ENCODE assay signal across 26 mouse cellular contexts in genomic region chr6:100030010-100030409, GRCm38 (mm10).
DNase-seq lines count a peak whose midpoint lies in the region; ATAC-seq lines count a peak whose summit lies in the region.
"Had no signal": no experiment of that assay in that cellular context is flagged by ENCODE, and none has a peak within 500 bp of the region (broad histone marks: within the 10 kb centered on the region; RNA-seq: fewer than 3 reads in every experiment).

No protein-coding gene starts in this region.

- no peaks in the 10 kb centered on the region for H3K36me3 ChIP-seq in forebrain, embryonic 13.5 days (ENCODE audit: poor library complexity, severe bottlenecking)
- H3K36me3 ChIP-seq in forebrain, embryonic 11.5 days (ENCODE audit: control insufficient read depth, insufficient read depth, low read length) = no peaks in the 10 kb centered on the region
- H3K36me3 ChIP-seq in liver, embryonic 16.5 days (ENCODE audit: control insufficient read depth, insufficient read depth) = no peaks in the 10 kb centered on the region
- H3K36me3 ChIP-seq in liver, embryonic 12.5 days = no peaks in the 10 kb centered on the region
- H3K36me3 ChIP-seq in hindbrain, embryonic 13.5 days = no peaks in the 10 kb centered on the region
- H3K36me3 ChIP-seq in midbrain, embryonic 16.5 days (ENCODE audit: control insufficient read depth, insufficient read depth, low read length) = no peaks in the 10 kb centered on the region
- H3K36me3 ChIP-seq: heart, embryonic 15.5 days; limb, embryonic 12.5 days; lung, embryonic 15.5 days; stomach, embryonic 15.5 days had no signal

- H3K9ac ChIP-seq in forebrain, embryonic 13.5 days = no peak overlapping the region
- H3K9ac ChIP-seq in forebrain, embryonic 11.5 days (ENCODE audit: low read length) = no peak overlapping the region
- no peak overlapping the region for H3K9ac ChIP-seq in liver, embryonic 16.5 days (ENCODE audit: low read depth, low read length)
- no peak overlapping the region for H3K9ac ChIP-seq in liver, embryonic 12.5 days
- H3K9ac ChIP-seq in hindbrain, embryonic 13.5 days = no peak overlapping the region
- no peak overlapping the region for H3K9ac ChIP-seq in midbrain, embryonic 16.5 days (ENCODE audit: low read depth, low read length)
- H3K9ac ChIP-seq: heart, embryonic 15.5 days; limb, embryonic 12.5 days; liver, embryonic 14.5 days; lung, embryonic 15.5 days; stomach, embryonic 15.5 days had no signal

- peaks cover 27% of the 10 kb centered on the region for H3K4me1 ChIP-seq in forebrain, embryonic 13.5 days
- no peaks in the 10 kb centered on the region; the same call in 1 of the 2 replicates for H3K4me1 ChIP-seq in forebrain, embryonic 11.5 days (replicated peaks; ENCODE audit: control insufficient read depth, insufficient read depth, low read length)
- no peaks in the 10 kb centered on the region; the same call in 1 of the 2 replicates for H3K4me1 ChIP-seq in liver, embryonic 16.5 days (ENCODE audit: control insufficient read depth, low read depth, low read length)
- H3K4me1 ChIP-seq in liver, embryonic 12.5 days = no peaks in the 10 kb centered on the region
- H3K4me1 ChIP-seq in hindbrain, embryonic 13.5 days (replicated peaks) = peaks cover 19% of the 10 kb centered on the region
- H3K4me1 ChIP-seq in midbrain, embryonic 16.5 days (ENCODE audit: control insufficient read depth, insufficient read depth, low read length) = no peaks in the 10 kb centered on the region
- H3K4me1 ChIP-seq: heart, embryonic 15.5 days; lung, embryonic 15.5 days; stomach, embryonic 15.5 days had no signal

- ATAC-seq in forebrain, embryonic 13.5 days = peak; percentile 42; the same call in 1 of the 2 replicates
- no peak for ATAC-seq in forebrain, embryonic 11.5 days (replicated peaks; ENCODE audit: low FRiP score)
- ATAC-seq in liver, embryonic 16.5 days (ENCODE audit: low read depth) = 0 out of 2 replicates have a peak, but pooled peaks have one; percentile 18
- ATAC-seq in liver, embryonic 12.5 days = no peak
- ATAC-seq in hindbrain, embryonic 13.5 days (ENCODE audit: low FRiP score) = no peak
- peak; percentile 16; the same call in 1 of the 2 replicates for ATAC-seq in midbrain, embryonic 16.5 days
- ATAC-seq: CD4-positive, CD25-positive, alpha-beta regulatory T cell, adult 4 months had no signal

- H3K4me3 ChIP-seq in forebrain, embryonic 13.5 days = no peak overlapping the region
- no peak overlapping the region for H3K4me3 ChIP-seq in forebrain, embryonic 11.5 days (ENCODE audit: low read depth, low read length)
- H3K4me3 ChIP-seq in liver, embryonic 16.5 days (ENCODE audit: low read depth, low read length) = no peak overlapping the region
- H3K4me3 ChIP-seq in liver, embryonic 12.5 days = no peak overlapping the region
- no peak overlapping the region for H3K4me3 ChIP-seq in hindbrain, embryonic 13.5 days
- no peak overlapping the region for H3K4me3 ChIP-seq in midbrain, embryonic 16.5 days (ENCODE audit: low read depth, low read length)
- H3K4me3 ChIP-seq: erythroblast, embryonic 14.5 days; heart, embryonic 15.5 days; limb, embryonic 12.5 days; lung, embryonic 15.5 days; myocyte; stomach, embryonic 15.5 days had no signal

- no peak for DNase-seq in forebrain, embryonic 11.5 days (ENCODE audit: low spot score)
- no peak for DNase-seq in adrenal gland, adult 18-20 months (ENCODE audit: low spot score in 2 of 2)
- DNase-seq in layer of hippocampus, postnatal 10 days (ENCODE audit: low spot score in 2 of 2) = no peak
- DNase-seq: adrenal gland, postnatal 25 days; cerebellum, adult 11 months; cerebellum, adult 9-11 months; heart, postnatal 4 days; kidney, adult 2 months; kidney, postnatal 10 days; lung, postnatal 36 days; right cerebral cortex, adult 18-20 months; right cerebral cortex, postnatal 4 days; thymus, postnatal 25 days had no signal

- 49% methylated on average over 9 of the region's 9 CpGs for WGBS in forebrain, embryonic 13.5 days
- WGBS in forebrain, embryonic 11.5 days = 49% methylated on average over 9 of the region's 9 CpGs
- WGBS in liver, embryonic 16.5 days (ENCODE audit: insufficient replicate concordance) = 50% methylated on average over 9 of the region's 9 CpGs
- WGBS in liver, embryonic 12.5 days (ENCODE audit: insufficient replicate concordance) = 58% methylated on average over 9 of the region's 9 CpGs
- WGBS in hindbrain, embryonic 13.5 days = 22% methylated on average over 9 of the region's 9 CpGs
- WGBS in midbrain, embryonic 16.5 days = 26% methylated on average over 9 of the region's 9 CpGs

- no peak overlapping the region for H3K4me2 ChIP-seq in forebrain, embryonic 13.5 days
- no peak overlapping the region for H3K4me2 ChIP-seq in forebrain, embryonic 11.5 days (ENCODE audit: low read depth, low read length, severe bottlenecking)
- no peak overlapping the region for H3K4me2 ChIP-seq in liver, embryonic 16.5 days (ENCODE audit: low read depth, low read length)
- H3K4me2 ChIP-seq in liver, embryonic 12.5 days = no peak overlapping the region
- no peak overlapping the region for H3K4me2 ChIP-seq in hindbrain, embryonic 13.5 days
- no peak overlapping the region for H3K4me2 ChIP-seq in midbrain, embryonic 16.5 days (ENCODE audit: low read length)
- H3K4me2 ChIP-seq: heart, embryonic 15.5 days; limb, embryonic 12.5 days; lung, embryonic 15.5 days; stomach, embryonic 15.5 days had no signal

- 0 out of 2 replicates have a peak, but pooled peaks cover 2% of the 10 kb centered on the region for H3K27me3 ChIP-seq in forebrain, embryonic 13.5 days
- no peaks in the 10 kb centered on the region; the same call in 1 of the 2 replicates for H3K27me3 ChIP-seq in forebrain, embryonic 11.5 days (ENCODE audit: control insufficient read depth, insufficient read depth, low read length)
- H3K27me3 ChIP-seq in liver, embryonic 16.5 days (ENCODE audit: control insufficient read depth, insufficient read depth, low read depth, low read length) = no peaks in the 10 kb centered on the region
- peaks cover 11% of the 10 kb centered on the region; the same call in 1 of the 2 replicates for H3K27me3 ChIP-seq in liver, embryonic 12.5 days (replicated peaks)
- peaks cover 51% of the 10 kb centered on the region for H3K27me3 ChIP-seq in hindbrain, embryonic 13.5 days
- no peaks in the 10 kb centered on the region for H3K27me3 ChIP-seq in midbrain, embryonic 16.5 days (ENCODE audit: control insufficient read depth, insufficient read depth, low read depth, low read length)
- H3K27me3 ChIP-seq: stomach, embryonic 15.5 days had no signal

- H3K9me3 ChIP-seq in forebrain, embryonic 13.5 days (replicated peaks) = no peaks in the 10 kb centered on the region
- no peaks in the 10 kb centered on the region for H3K9me3 ChIP-seq in forebrain, embryonic 11.5 days (ENCODE audit: control insufficient read depth, low read length)
- no peaks in the 10 kb centered on the region for H3K9me3 ChIP-seq in liver, embryonic 16.5 days (replicated peaks; ENCODE audit: control insufficient read depth, low read length)
- no peaks in the 10 kb centered on the region for H3K9me3 ChIP-seq in liver, embryonic 12.5 days (replicated peaks)
- no peaks in the 10 kb centered on the region for H3K9me3 ChIP-seq in hindbrain, embryonic 13.5 days
- no peaks in the 10 kb centered on the region for H3K9me3 ChIP-seq in midbrain, embryonic 16.5 days (replicated peaks; ENCODE audit: control insufficient read depth, low read length, poor library complexity, severe bottlenecking)
- H3K9me3 ChIP-seq: heart, embryonic 15.5 days; limb, embryonic 12.5 days; lung, embryonic 15.5 days; stomach, embryonic 15.5 days had no signal

- H3K27ac ChIP-seq in forebrain, embryonic 13.5 days = no peak overlapping the region
- H3K27ac ChIP-seq in forebrain, embryonic 11.5 days (ENCODE audit: low read depth, low read length) = no peak overlapping the region
- no peak overlapping the region for H3K27ac ChIP-seq in liver, embryonic 16.5 days (ENCODE audit: low read length)
- no peak overlapping the region for H3K27ac ChIP-seq in liver, embryonic 12.5 days
- H3K27ac ChIP-seq in hindbrain, embryonic 13.5 days = peak overlapping the region; percentile 18; the same call in 1 of the 2 replicates
- no peak overlapping the region for H3K27ac ChIP-seq in midbrain, embryonic 16.5 days (ENCODE audit: low read length)
- H3K27ac ChIP-seq: heart, embryonic 15.5 days; limb, embryonic 12.5 days; liver, embryonic 14.5 days; lung, embryonic 15.5 days; stomach, embryonic 15.5 days had no signal

Comparison
In these comparisons a context has a peak if more than half of its experiments do, and no peak if none do; other contexts are left out.
1. ATAC-seq: peak in forebrain, embryonic 13.5 days (single experiment), liver, embryonic 16.5 days (single experiment) and midbrain, embryonic 16.5 days (single experiment); none in forebrain, embryonic 11.5 days (single experiment), liver, embryonic 12.5 days (single experiment) and hindbrain, embryonic 13.5 days (single experiment).